Comparison of ENCODE assay signal across 9 mouse cellular contexts in the genomic region with DNA sequence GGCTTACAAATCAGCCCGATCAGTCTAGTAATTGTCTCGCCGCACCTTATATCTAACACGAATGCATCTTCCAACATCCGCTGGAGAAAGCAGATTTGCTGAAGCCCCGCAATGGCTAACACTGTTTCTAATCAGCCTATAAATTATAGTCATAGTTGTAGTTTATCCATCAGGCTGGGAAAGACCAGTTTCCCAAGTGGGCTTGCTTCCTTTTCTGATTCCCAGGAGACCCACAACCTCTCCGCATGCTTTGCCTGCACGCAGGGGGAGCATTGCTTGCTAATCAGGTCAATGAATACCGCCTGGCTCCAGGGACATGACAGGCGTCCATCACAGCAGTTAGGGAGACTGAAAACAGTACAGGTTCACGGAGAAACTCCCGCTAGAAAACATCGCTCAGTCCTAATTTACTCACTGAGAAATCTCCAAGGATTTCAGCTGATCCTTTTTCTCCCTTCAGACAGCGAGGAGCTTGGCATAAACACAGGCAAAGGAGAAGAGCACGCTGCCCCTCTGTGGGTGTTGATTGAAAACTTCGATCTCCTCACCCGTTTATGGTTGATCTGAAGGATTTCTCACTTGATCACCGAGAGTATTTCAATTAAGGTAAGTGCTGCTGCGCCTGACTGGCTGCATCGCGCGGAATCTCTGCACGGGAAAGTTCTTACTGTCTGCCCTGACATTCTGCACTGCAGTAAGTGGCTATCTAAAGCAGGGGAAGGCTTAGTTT.
DNase-seq lines count a peak whose midpoint lies in the region; ATAC-seq lines count a peak whose summit lies in the region.
"Had no signal": no experiment of that assay in that cellular context is flagged by ENCODE, and none has a peak within 500 bp of the region (broad histone marks: within the 10 kb centered on the region; RNA-seq: fewer than 3 reads in every experiment).

No protein-coding gene starts in this region.

- no peaks in the 10 kb centered on the region for H3K27me3 ChIP-seq in forebrain, embryonic 15.5 days

- peak overlapping the region; percentile 44 for H3K4me3 ChIP-seq in forebrain, embryonic 15.5 days
- H3K4me3 ChIP-seq: erythroblast, embryonic 14.5 days had no signal

- H3K4me1 ChIP-seq in forebrain, embryonic 15.5 days = peaks cover 23% of the 10 kb centered on the region

- 12% methylated on average over 23 of the region's 23 CpGs for WGBS in forebrain, embryonic 15.5 days

- DNase-seq in cerebellum, postnatal 25 days = peak; percentile 5 to 13
- no peak for DNase-seq in cerebellum, adult 9-10 months
- DNase-seq in Muller cell, postnatal 12 days (ENCODE audit: inconsistent ontology term) = peak; percentile 36
- peak; percentile 8 for DNase-seq in left cerebral cortex, postnatal 4 days
- DNase-seq in retina, postnatal 1 day = peak; percentile 61
- DNase-seq in thymus, postnatal 36 days = no peak

- peak overlapping the region; percentile 72 for H3K27ac ChIP-seq in forebrain, embryonic 15.5 days (replicated peaks)

- intact Hi-C loops in left cerebral cortex, postnatal 4 days (cut with DNase I) = loop anchor here (10.0 kb wide), 1 partner anchor 294 kb away; no protein-coding TSS in a partner anchor

- H3K9me3 ChIP-seq in forebrain, embryonic 15.5 days = no peaks in the 10 kb centered on the region

- H3K9ac ChIP-seq in forebrain, embryonic 15.5 days (replicated peaks) = peak overlapping the region; percentile 55

- peak; percentile 27 for ATAC-seq in forebrain, embryonic 15.5 days (replicated peaks)
- ATAC-seq in inflammation-experienced regulatory T-cells, adult 6 months = no peak

- H3K4me2 ChIP-seq in forebrain, embryonic 15.5 days (replicated peaks) = peak overlapping the region; percentile 68

- H3K36me3 ChIP-seq in forebrain, embryonic 15.5 days = no peaks in the 10 kb centered on the region

Comparison
In these comparisons a context has a peak if more than half of its experiments do, and no peak if none do; other contexts are left out.
1. DNase-seq: peak in cerebellum, postnatal 25 days (2 of 2), Muller cell, postnatal 12 days (single experiment), left cerebral cortex, postnatal 4 days (single experiment) and retina, postnatal 1 day (single experiment); none in cerebellum, adult 9-10 months (single experiment) and thymus, postnatal 36 days (0 of 2).